Mouse (Mus musculus): Measurements from ENCODE around the gene Paqr3. TPM values are rescaled to one million over a fixed set of nuclear protein-coding genes. Genes with fewer than 3 reads are reported as not detected.

Gene Paqr3
- polyA plus RNA-seq, 1 experiment from 2014 or later, result 20.5 TPM

DNA sequence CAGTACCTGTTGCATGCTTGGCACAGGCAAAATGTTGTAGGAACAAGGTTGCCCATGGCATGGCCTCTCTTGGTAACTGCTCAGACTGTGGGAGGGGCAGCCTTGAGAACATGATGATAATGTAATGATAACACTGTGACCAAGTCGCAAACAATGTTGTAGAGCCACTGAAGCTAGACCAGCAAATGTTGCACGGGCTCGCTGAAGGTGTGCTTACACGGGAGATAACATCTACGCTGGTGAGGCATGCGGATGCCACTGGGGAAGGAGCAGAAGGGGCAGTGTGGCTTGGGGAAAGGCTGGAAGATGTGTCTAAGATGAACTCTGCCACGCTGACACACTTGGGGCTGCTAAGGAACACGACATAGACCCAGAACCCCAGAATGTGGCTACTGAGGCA lies 11.4 kb downstream of the Paqr3 start:
- no peak overlapping the region for H3K4me2 ChIP-seq (replicated peaks)
- ATAC-seq (ENCODE audit: low FRiP score), result no peak
- no peaks in the 10 kb centered on the region for H3K9me3 ChIP-seq (replicated peaks)
- WGBS, result 95% methylated on average over 8 of the region's 8 CpGs
- no peak overlapping the region for H3K27ac ChIP-seq
- no peaks in the 10 kb centered on the region for H3K4me1 ChIP-seq
- peaks cover 37% of the 10 kb centered on the region for H3K36me3 ChIP-seq
- H3K4me3 ChIP-seq, result no peak overlapping the region
- H3K9ac ChIP-seq, result no peak overlapping the region
- no peaks in the 10 kb centered on the region for H3K27me3 ChIP-seq

DNA sequence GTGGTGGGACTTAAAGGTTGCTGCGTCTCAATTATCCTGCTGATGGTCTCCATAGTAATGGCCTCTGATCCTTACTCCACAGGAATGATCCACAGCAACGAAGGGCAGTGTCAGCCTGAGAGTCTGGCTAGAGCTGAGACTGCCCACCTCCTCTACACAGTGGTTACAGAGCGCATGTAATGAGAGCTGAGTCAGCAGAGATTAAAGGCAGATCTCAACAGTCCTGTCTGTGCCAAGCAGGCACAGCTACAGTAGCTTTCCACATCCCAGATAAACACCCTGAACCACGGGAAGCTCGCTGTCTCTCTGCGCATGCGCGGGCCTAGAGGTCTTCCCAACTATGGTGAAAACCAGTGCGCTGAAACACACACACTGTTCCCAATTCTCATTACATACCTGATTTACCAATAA lies 13.8 kb downstream of the Paqr3 start:
- peaks cover 45% of the 10 kb centered on the region for H3K36me3 ChIP-seq
- ATAC-seq (ENCODE audit: low FRiP score), result no peak

DNA sequence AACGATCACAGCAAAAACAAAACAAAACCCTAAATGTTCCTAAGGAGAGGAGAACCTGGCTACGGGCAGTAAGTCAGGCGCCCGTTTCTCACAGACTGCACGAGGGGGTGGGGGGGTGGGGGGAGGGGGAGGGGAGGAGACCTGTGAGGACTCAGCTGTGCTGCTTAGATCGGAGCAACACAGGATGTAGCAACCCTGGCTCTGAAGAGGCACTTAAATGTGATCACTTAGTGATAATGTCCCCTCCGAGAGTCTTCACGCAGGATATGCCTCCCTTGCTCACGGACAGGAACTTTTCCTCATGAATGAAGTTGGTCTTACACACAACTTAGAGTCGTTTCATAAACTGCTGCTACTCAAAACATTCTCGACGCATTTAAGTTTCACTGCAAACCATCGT lies 16.1 kb downstream of the Paqr3 start:
- H3K36me3 ChIP-seq, result peaks cover 37% of the 10 kb centered on the region
- H3K4me2 ChIP-seq (replicated peaks), result no peak overlapping the region
- H3K4me1 ChIP-seq, result no peaks in the 10 kb centered on the region
- no peaks in the 10 kb centered on the region for H3K27me3 ChIP-seq
- no peak overlapping the region for H3K9ac ChIP-seq
- H3K9me3 ChIP-seq (replicated peaks), result no peaks in the 10 kb centered on the region
- 74% methylated on average over 10 of the region's 13 CpGs for WGBS
- ATAC-seq (ENCODE audit: low FRiP score), result no peak
- no peak overlapping the region for H3K4me3 ChIP-seq
- H3K27ac ChIP-seq, result no peak overlapping the region

More for the DNA sequence above, 13.8 kb downstream of the Paqr3 start:
- Histone ChIP-seq H3K27ac (no peak overlapping the region), H3K4me2 (replicated peaks) (no peak overlapping the region), H3K4me1 (no peaks in the 10 kb centered on the region), H3K9ac (no peak overlapping the region), H3K9me3 (replicated peaks) (no peaks in the 10 kb centered on the region), H3K27me3 (no peaks in the 10 kb centered on the region), H3K4me3 (no peak overlapping the region)
- WGBS, result 67% methylated on average over 9 of the region's 9 CpGs

DNA sequence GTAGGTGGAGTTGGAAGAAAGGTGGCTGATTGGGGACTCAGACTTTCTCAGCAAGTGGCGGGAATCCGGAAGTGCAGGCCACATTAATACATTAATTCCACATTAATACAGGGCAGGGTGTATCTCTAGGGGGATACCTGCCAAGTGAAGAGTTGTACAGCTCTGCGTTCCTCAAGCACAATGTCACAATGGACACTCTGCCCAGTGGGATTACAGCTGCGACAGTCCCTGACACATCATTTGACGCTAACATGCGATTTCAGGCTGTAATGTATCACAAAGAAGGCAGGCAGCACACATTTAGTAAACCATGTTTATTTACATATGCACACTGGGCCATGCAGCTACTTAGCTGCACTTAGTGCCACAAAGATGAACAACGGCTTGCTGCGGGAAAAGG lies 18.4 kb downstream of the Paqr3 start:
- WGBS, result 80% methylated on average over 8 of the region's 8 CpGs
- Histone ChIP-seq H3K27me3 (no peaks in the 10 kb centered on the region), H3K4me1 (no peaks in the 10 kb centered on the region), H3K4me3 (no peak overlapping the region), H3K36me3 (peaks cover 34% of the 10 kb centered on the region), H3K4me2 (replicated peaks) (no peak overlapping the region), H3K27ac (no peak overlapping the region), H3K9me3 (replicated peaks) (no peaks in the 10 kb centered on the region), H3K9ac (no peak overlapping the region)
- ATAC-seq (ENCODE audit: low FRiP score), result no peak

DNA sequence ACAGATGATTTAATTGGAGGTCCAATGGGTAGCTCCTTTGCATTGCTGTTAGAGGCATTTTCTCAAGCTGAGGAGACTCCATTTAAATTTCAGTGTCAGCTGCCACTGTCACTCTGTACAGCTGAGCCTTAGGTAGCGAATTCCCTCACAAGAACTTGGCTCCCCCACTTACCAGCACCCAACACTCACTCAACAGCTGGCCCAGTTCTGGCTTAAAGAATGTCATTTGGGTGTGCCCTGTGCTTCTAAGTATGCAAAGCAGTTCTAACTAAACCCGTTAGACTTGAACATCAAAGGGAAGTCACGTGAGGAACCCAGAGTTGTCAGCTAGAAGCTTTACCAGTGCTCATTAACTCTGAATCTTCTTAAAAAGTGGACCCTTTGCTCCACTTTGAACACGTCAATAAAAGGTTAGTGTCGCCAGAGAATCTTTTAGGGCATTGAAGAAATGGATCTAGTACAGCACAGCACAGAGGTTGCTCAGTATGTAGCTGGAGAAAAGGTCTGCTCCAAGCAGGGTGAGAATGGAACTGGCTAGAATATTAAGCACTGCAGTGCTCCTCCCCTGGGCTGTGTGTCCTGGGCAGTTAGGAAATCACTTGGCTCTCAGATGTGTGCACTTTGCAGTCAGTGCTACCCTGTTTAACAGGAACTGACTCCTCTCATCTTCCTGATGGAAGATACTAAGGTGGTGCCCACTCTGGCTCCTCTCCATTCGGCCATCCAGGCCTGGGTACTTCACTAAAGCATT lies 21.2 kb downstream of the Paqr3 start:
- no peak overlapping the region for H3K4me2 ChIP-seq (replicated peaks)
- ATAC-seq (ENCODE audit: low FRiP score), result no peak
- no peak overlapping the region for H3K9ac ChIP-seq
- H3K4me1 ChIP-seq, result no peaks in the 10 kb centered on the region
- no peaks in the 10 kb centered on the region for H3K9me3 ChIP-seq (replicated peaks)
- no peak overlapping the region for H3K27ac ChIP-seq
- peaks cover 49% of the 10 kb centered on the region for H3K36me3 ChIP-seq
- WGBS, result 80% methylated on average over 6 of the region's 6 CpGs
- no peak overlapping the region for H3K4me3 ChIP-seq
- no peaks in the 10 kb centered on the region for H3K27me3 ChIP-seq

DNA sequence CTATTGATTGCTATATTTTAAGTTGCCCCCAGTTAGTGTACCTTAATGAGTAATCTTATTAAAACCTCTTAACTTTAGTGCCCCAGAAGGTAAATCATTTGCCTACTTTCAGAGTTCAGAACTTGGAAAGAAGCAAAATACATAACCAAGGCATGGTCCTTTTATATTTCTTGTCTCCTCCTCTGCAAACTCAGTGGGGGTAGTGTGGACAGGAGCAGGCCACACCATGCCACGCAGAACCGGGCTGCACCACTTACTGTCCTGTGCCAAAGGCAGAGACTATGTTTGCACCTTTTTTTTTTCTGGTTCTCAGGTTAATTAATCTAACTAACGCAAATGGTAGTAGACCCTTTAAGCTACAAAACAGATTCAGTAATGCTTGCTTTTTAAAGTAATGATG lies 22.0 kb downstream of the Paqr3 start:
- H3K4me3 ChIP-seq, result no peak overlapping the region
- no peaks in the 10 kb centered on the region for H3K9me3 ChIP-seq (replicated peaks)
- no peak for ATAC-seq (ENCODE audit: low FRiP score)
- no peaks in the 10 kb centered on the region for H3K27me3 ChIP-seq
- no peaks in the 10 kb centered on the region for H3K4me1 ChIP-seq
- no peak overlapping the region for H3K4me2 ChIP-seq (replicated peaks)
- H3K36me3 ChIP-seq, result peaks cover 46% of the 10 kb centered on the region
- WGBS, result 95% methylated on average over 3 of the region's 3 CpGs
- no peak overlapping the region for H3K9ac ChIP-seq
- H3K27ac ChIP-seq, result no peak overlapping the region

DNA sequence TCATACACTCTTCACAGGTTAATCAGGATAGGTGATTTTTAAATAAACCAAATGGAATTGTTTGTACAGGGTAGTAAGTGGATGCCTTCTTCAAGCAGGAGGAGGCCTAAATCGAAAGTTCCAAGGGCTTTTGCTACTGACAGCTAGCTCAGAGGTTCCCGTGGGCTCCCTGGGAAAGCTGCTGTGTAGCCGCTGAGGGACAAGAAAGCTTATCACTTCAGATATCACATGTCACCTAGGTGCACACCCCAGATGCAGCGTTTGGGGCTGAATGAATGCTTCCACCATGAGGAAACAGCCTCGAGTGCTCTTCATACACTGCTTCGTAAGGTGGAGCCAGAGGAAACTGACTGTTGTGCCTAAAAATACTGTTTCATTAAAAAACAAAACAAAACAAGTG lies 23.2 kb downstream of the Paqr3 start:
- Histone ChIP-seq H3K27me3 (no peaks in the 10 kb centered on the region), H3K9ac (no peak overlapping the region), H3K9me3 (replicated peaks) (no peaks in the 10 kb centered on the region), H3K4me1 (no peaks in the 10 kb centered on the region), H3K27ac (no peak overlapping the region), H3K36me3 (peaks cover 49% of the 10 kb centered on the region), H3K4me3 (no peak overlapping the region), H3K4me2 (replicated peaks) (no peak overlapping the region)
- WGBS, result 86% methylated on average over 6 of the region's 6 CpGs
- ATAC-seq (ENCODE audit: low FRiP score), result no peak

DNA sequence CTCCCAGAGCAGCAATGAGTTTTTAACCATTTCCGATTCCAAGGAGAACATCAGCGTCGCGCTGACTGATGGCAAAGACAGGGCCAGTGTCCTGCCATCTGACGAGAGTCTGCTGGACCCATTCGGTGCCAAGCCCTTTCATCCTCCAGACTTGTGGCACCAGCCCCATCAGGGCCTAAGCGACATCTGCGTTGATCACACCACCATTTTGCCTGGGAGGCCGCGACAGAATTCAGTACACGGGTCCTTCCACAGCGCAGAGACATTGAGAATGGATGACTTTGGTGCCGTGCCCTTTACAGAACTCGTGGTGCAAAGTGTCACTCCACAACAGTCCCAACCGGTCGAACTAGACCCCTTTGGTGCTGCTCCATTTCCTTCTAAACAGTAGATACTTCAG lies 23.6 kb downstream of the Paqr3 start:
- Histone ChIP-seq H3K27me3 (no peaks in the 10 kb centered on the region), H3K36me3 (peaks cover 45% of the 10 kb centered on the region), H3K9ac (no peak overlapping the region), H3K4me1 (no peaks in the 10 kb centered on the region), H3K4me3 (no peak overlapping the region), H3K4me2 (replicated peaks) (no peak overlapping the region), H3K9me3 (replicated peaks) (no peaks in the 10 kb centered on the region), H3K27ac (no peak overlapping the region)
- ATAC-seq (ENCODE audit: low FRiP score), result no peak
- 93% methylated on average over 16 of the region's 16 CpGs for WGBS

DNA sequence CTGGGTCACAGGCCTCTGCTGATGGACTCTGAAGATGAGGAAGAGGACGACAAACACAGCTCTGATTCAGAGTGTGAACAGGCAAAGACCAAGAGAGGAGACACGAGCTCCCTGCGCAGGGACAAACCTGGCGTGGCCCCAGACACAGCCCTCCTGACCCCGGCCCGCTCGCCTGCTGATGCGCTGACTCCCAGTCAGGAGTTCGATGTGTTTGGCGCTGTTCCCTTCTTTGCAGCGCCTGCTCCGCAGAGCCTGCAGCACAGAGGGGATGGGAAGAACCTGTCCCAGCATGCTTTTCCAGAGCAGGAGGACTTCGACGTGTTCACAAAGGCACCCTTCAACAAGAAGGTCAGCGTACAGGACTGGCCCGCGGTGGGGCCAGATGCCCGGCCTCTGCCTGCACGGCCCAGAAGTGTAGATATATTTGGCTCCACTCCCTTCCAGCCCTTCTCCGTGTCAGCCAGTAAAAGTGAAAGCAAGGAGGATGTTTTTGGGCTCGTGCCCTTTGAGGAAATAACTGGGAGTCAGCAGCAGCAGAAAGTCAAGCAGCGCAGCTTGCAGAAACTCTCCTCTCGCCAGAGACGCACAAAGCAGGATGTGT lies 24.3 kb downstream of the Paqr3 start:
- Histone ChIP-seq H3K36me3 (peaks cover 43% of the 10 kb centered on the region), H3K9ac (no peak overlapping the region), H3K4me3 (no peak overlapping the region), H3K4me1 (no peaks in the 10 kb centered on the region), H3K27ac (no peak overlapping the region), H3K4me2 (replicated peaks) (no peak overlapping the region), H3K9me3 (replicated peaks) (no peaks in the 10 kb centered on the region), H3K27me3 (no peaks in the 10 kb centered on the region)
- no peak for ATAC-seq (ENCODE audit: low FRiP score)
- 91% methylated on average over 24 of the region's 24 CpGs for WGBS

DNA sequence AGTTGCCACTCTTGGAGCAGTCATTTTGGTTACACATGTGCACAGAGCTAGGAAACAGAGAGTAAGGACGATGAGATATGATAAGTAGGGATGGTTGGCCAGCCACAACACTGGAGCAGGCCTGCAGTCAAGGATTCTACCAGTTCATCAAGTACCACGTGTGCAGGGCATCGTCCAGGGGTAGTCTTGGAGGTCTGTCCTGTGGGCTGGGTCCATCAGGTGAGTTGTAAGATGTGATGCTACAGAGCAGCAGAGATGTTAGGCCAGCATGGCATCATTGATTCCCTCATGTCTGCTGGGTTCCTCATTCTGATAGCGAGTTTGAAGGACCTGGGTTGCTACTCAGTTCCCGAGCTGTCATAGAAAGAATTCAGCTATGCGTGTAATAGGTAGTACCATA lies 26.3 kb downstream of the Paqr3 start:
- Histone ChIP-seq H3K27ac (no peak overlapping the region), H3K4me3 (no peak overlapping the region), H3K36me3 (peaks cover 41% of the 10 kb centered on the region), H3K4me2 (replicated peaks) (no peak overlapping the region), H3K9me3 (replicated peaks) (no peaks in the 10 kb centered on the region), H3K27me3 (no peaks in the 10 kb centered on the region), H3K4me1 (no peaks in the 10 kb centered on the region), H3K9ac (no peak overlapping the region)
- WGBS, result 92% methylated on average over 6 of the region's 6 CpGs
- no peak for ATAC-seq (ENCODE audit: low FRiP score)

DNA sequence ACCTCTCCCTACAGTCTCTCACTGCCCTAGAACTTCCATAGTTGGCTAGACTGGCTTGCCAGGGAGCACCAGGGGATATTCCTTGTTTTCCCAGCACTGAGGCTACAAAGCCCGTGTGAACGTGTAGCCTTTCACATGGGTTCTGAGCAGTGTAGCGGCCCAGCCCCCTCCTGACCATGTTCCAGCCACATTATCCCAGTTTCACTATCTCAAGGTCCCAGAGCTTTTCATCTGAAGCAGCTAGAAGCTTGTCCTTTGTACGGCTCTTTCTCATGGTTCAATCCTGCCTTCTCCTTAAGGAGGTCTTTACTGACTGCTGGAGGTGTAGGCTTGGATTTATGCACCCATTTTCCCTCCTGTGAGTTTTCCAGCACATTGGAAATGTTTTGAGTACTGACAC lies 26.9 kb downstream of the Paqr3 start:
- WGBS, result 90% methylated on average over 4 of the region's 4 CpGs
- Histone ChIP-seq H3K36me3 (peaks cover 38% of the 10 kb centered on the region), H3K9ac (no peak overlapping the region), H3K4me1 (no peaks in the 10 kb centered on the region), H3K27ac (no peak overlapping the region), H3K4me3 (no peak overlapping the region), H3K27me3 (no peaks in the 10 kb centered on the region), H3K4me2 (replicated peaks) (no peak overlapping the region), H3K9me3 (replicated peaks) (no peaks in the 10 kb centered on the region)
- ATAC-seq (ENCODE audit: low FRiP score), result no peak

DNA sequence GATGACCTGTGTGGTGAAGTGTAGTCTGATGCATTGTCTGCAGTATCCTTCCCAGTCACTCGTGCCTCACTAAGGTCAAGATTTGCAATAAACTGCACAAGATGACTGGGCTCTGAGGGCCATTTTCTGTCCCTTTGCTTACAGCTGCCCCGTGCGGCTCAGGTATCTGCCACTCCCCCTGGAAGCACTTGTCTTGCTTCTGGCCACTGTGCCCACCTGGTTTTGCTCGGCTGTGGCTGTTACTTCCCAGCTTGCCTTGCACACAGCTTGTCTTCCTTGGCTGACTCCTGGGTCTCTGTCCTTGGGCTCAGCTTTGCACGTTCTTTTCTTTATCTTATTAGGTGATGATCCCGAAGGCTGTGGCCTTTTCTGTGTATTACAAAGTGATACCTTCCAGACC lies 27.7 kb downstream of the Paqr3 start:
- Histone ChIP-seq H3K9me3 (replicated peaks) (no peaks in the 10 kb centered on the region), H3K9ac (no peak overlapping the region)
- ATAC-seq (ENCODE audit: low FRiP score), result no peak

DNA sequence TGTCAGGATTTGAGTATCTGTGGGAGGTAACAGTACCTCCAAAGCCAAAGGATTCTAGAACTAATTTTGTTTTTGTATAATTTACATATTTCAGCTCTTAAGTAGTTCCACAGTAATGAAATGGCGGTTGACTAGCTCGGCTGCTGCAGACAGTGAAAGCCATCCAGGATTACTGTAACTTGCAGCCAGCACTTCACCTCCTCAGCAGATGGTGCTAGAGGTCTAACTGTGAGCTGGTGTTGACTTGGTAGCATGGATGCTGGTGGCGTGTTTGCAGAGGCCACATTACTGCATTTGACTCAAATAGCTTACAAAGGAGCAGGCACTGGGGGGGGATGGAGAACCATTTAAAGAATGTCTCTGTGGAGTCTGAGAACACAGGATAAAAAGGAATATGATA lies 29.9 kb downstream of the Paqr3 start:
- no peak overlapping the region for H3K4me3 ChIP-seq
- no peak overlapping the region for H3K9ac ChIP-seq
- peaks cover 18% of the 10 kb centered on the region for H3K36me3 ChIP-seq
- WGBS, result 77% methylated on average over 3 of the region's 3 CpGs
- ATAC-seq (ENCODE audit: low FRiP score), result no peak
- H3K27me3 ChIP-seq, result no peaks in the 10 kb centered on the region
- H3K4me1 ChIP-seq, result no peaks in the 10 kb centered on the region
- H3K27ac ChIP-seq, result no peak overlapping the region
- no peak overlapping the region for H3K4me2 ChIP-seq (replicated peaks)
- H3K9me3 ChIP-seq (replicated peaks), result no peaks in the 10 kb centered on the region

More for the DNA sequence above, 27.7 kb downstream of the Paqr3 start:
- Histone ChIP-seq H3K27me3 (no peaks in the 10 kb centered on the region), H3K36me3 (peaks cover 34% of the 10 kb centered on the region), H3K4me1 (no peaks in the 10 kb centered on the region), H3K27ac (no peak overlapping the region), H3K4me2 (replicated peaks) (no peak overlapping the region), H3K4me3 (no peak overlapping the region)
- 88% methylated on average over 6 of the region's 6 CpGs for WGBS

Measured in hindbrain, embryonic 12.5 days (tissue).